Mouse (Mus musculus) embryo, embryonic 11 days (tissue): ENCODE results near the gene P2rx7.

Experiments
- DNase-seq: peaks from one replicate; pipeline ENCODE4 v3.0.0-alpha.2; 2015

The P2rx7 gene

DNA sequence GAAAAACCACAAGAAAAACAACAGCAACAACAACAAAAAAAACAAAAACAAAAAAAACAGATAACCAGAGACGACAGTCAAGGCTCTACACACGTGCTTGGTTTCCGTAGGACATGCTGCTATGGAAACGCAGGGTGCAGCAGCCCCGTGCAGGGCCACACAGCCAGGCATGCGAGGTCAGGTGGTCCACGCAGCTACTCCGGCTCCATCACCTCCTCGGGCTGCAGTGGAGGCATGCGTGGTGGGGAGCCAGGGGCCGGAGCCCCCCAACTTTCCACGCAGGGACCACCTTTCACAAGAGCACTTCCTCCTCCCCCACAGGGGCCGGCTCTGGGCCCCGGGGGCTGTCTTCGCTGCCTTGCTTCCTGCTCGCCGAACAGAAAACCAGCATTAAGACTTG is 90.2 kb downstream of the P2rx7 start:
- no peak for DNase-seq

DNA sequence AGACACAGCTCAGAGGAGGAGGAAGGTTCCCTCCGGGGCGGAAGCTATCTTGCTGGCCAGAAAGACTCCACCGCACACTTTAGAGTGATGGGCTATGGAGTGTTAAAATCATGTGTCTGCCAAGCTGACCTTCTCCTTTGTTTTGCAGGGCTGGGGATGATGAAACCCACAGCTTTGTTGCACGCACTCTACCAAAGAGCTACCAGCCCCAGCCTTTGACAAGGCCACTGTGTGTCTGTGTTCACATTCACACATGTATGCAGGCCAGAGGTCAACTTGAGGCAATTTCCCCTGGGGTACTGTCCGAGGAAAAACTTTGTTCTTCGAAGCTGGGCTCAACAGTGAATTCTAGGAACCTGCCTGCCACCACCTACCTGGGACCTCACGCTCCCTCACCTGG is 92.1 kb downstream of the P2rx7 start:
- DNase-seq = no peak

DNA sequence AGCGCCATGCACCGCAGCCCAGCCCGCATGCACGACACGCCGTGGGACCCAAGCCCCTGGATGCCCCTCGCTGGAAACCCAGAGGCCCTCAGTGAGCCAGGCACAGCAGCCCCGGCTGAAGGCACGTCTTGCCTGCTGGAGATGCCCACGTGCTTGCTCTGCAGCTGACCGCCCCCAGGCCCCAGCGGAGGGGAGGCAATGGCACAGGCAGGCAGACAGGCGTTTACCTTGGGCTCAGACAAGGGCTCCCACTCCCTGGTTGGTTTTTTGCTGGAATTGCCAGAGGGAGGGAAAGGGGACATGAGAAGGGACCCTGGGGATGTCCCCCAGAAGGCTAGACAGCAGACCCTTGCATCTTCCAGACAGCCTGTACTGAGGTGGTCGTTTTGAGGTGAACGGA is 93.0 kb downstream of the P2rx7 start:
- no peak for DNase-seq
